Mouse (Mus musculus) hindbrain, postnatal 0 days (tissue): ENCODE results near the gene B3gnt7. TPM values are rescaled to one million over a fixed set of nuclear protein-coding genes. Genes with fewer than 3 reads are reported as not detected.

Experiments used
- ATAC-seq: fragments of 200-750 bp; cut with Nextera tagmentation; 2 replicates; pipeline ENCODE4 v1.8.0; 2017; ENCODE audit warnings: mild to moderate bottlenecking, moderate TSS enrichment, moderate library complexity
- DNase-seq: peaks from one replicate; pipeline ENCODE4 v3.0.0-alpha.2; 2015; ENCODE audit warnings: low spot score
- H3K27ac ChIP-seq: fragments of 300-500 bp; sonication (generic); 2 replicates; pipeline ENCODE4 v1.5.1; 2014; ENCODE audit warnings: mild to moderate bottlenecking
- H3K27me3 ChIP-seq: fragments of 300-500 bp; sonication (generic); 2 replicates; pipeline ENCODE4 v1.6.1; 2014; ENCODE audit warnings: low read length, mixed read lengths; ENCODE audit not compliant: insufficient read depth
- H3K36me3 ChIP-seq: fragments of 300-500 bp; sonication (generic); 2 replicates; pipeline ENCODE4 v1.6.1; 2014; ENCODE audit warnings: low read length, mixed read lengths; ENCODE audit not compliant: insufficient read depth
- H3K4me1 ChIP-seq: fragments of 300-500 bp; sonication (generic); 2 replicates; pipeline ENCODE4 v1.6.1; 2014; ENCODE audit warnings: antibody characterized with exemption, low read length, mixed read lengths; ENCODE audit not compliant: insufficient read depth
- H3K4me2 ChIP-seq: fragments of 300-500 bp; sonication (generic); 2 replicates; pipeline ENCODE4 v1.6.1; 2014; ENCODE audit warnings: low read depth, mild to moderate bottlenecking, low read length, moderate library complexity, mixed read lengths
- H3K4me3 ChIP-seq: fragments of 300-500 bp; sonication (generic); 2 replicates; pipeline ENCODE4 v1.5.1; 2014; ENCODE audit warnings: low read length
- H3K9ac ChIP-seq: fragments of 300-500 bp; sonication (generic); replicated peaks from 2 replicates; pipeline ENCODE4 v1.6.1; 2014; ENCODE audit warnings: mild to moderate bottlenecking, low read length, moderate library complexity, mixed read lengths
- H3K9me3 ChIP-seq: fragments of 300-500 bp; sonication (generic); 2 replicates; pipeline ENCODE4 v1.6.1; 2016; ENCODE audit warnings: low read length, mixed read lengths
- CTCF ChIP-seq: IDR thresholded peaks from 2 replicates; pipeline ENCODE4 v1.5.1; 2016; ENCODE audit warnings: antibody characterized with exemption, control low read depth, low read depth
- WGBS: fragments of 180-500 bp; shearing (Covaris S2); extraction: QIAGEN DNeasy Blood & Tissue Kit; methylation state at CpG from one replicate; pipeline ENCODE4 v1.1.7; 2014; 5-methylcytosine and 5-hydroxymethylcytosine counted together
- polyA plus RNA-seq: library from polyadenylated mRNA; unstranded; fragments of >200 nt; fragmentation: Nextera tagmentation; extraction: Ambion mirVana; gene quantifications from 2 replicates; pipeline ENCODE4 v1.2.1, GENCODE M21; 2015
- total RNA-seq: library from RNA; depleted of rRNA; stranded (reverse); fragments of >200 nt; gene quantifications from 2 replicates; pipeline ENCODE4 v1.2.3, GENCODE M21; 2014

The B3gnt7 gene
- total and polyA plus RNA-seq, 2 experiments from 2014 or later = 9.2 to 12.6 TPM

- ATAC-seq (no peak), DNase-seq (no peak)
- no peak overlapping the region for H3K4me3 ChIP-seq
- H3K9ac ChIP-seq = no peak overlapping the region
- H3K4me2 ChIP-seq = no peak overlapping the region
- H3K9me3 ChIP-seq = no peaks in the 10 kb centered on the region
- no peaks in the 10 kb centered on the region for H3K4me1 ChIP-seq
- 41% methylated on average over 4 of the region's 4 CpGs for WGBS
- no peaks in the 10 kb centered on the region for H3K36me3 ChIP-seq
- H3K27me3 ChIP-seq = no peaks in the 10 kb centered on the region
- no peak for TF ChIP-seq CTCF
- H3K27ac ChIP-seq = no peak overlapping the region
Observed at GRCm38 (mm10) chr1:86307871-86308641, 5.4 kb downstream of the B3gnt7 start.

- Histone ChIP-seq H3K27ac (no peak overlapping the region), H3K4me3 (no peak overlapping the region), H3K27me3 (no peaks in the 10 kb centered on the region), H3K9ac (no peak overlapping the region), H3K4me2 (no peak overlapping the region), H3K36me3 (no peaks in the 10 kb centered on the region), H3K4me1 (no peaks in the 10 kb centered on the region), H3K9me3 (no peaks in the 10 kb centered on the region)
- ATAC-seq (no peak), DNase-seq (no peak)
- 95% methylated on average over 7 of the region's 7 CpGs for WGBS
- TF ChIP-seq CTCF = no peak
Observed at GRCm38 (mm10) chr1:86309270-86309833, 6.7 kb downstream of the B3gnt7 start.

- Histone ChIP-seq H3K27ac (no peak overlapping the region), H3K4me3 (no peak overlapping the region), H3K4me1 (no peaks in the 10 kb centered on the region), H3K9me3 (no peaks in the 10 kb centered on the region), H3K4me2 (no peak overlapping the region), H3K36me3 (no peaks in the 10 kb centered on the region), H3K9ac (no peak overlapping the region), H3K27me3 (no peaks in the 10 kb centered on the region)
- ATAC-seq = 0 out of 2 replicates have a peak, but pooled peaks have one; percentile 35
- no peak for TF ChIP-seq CTCF
- DNase-seq = no peak
- WGBS = 22% methylated on average over 15 of the region's 15 CpGs
Observed at GRCm38 (mm10) chr1:86310536-86311310, 8.1 kb downstream of the B3gnt7 start.

- Histone ChIP-seq H3K36me3 (no peaks in the 10 kb centered on the region), H3K27ac (no peak overlapping the region), H3K9ac (no peak overlapping the region), H3K4me2 (no peak overlapping the region), H3K27me3 (no peaks in the 10 kb centered on the region), H3K4me3 (no peak overlapping the region), H3K9me3 (no peaks in the 10 kb centered on the region), H3K4me1 (no peaks in the 10 kb centered on the region)
- TF ChIP-seq CTCF = no peak
- DNase-seq = no peak
- 36% methylated on average over 10 of the region's 10 CpGs for WGBS
- ATAC-seq = no peak
Observed at GRCm38 (mm10) chr1:86311467-86312005, 8.9 kb downstream of the B3gnt7 start.

- Histone ChIP-seq H3K4me3 (no peak overlapping the region), H3K36me3 (no peaks in the 10 kb centered on the region), H3K27ac (no peak overlapping the region), H3K9ac (no peak overlapping the region), H3K9me3 (no peaks in the 10 kb centered on the region), H3K27me3 (no peaks in the 10 kb centered on the region), H3K4me1 (no peaks in the 10 kb centered on the region), H3K4me2 (no peak overlapping the region)
- ATAC-seq = no peak
- no peak for TF ChIP-seq CTCF
- DNase-seq = no peak
- WGBS = 87% methylated on average over 3 of the region's 3 CpGs
Observed at GRCm38 (mm10) chr1:86312269-86312668, 9.6 kb downstream of the B3gnt7 start.

GRCm38 (mm10) chr1:86313096-86313771 is 10.6 kb downstream of the B3gnt7 start:
- Histone ChIP-seq H3K9ac (no peak overlapping the region), H3K4me3 (no peak overlapping the region), H3K27me3 (no peaks in the 10 kb centered on the region), H3K36me3 (no peaks in the 10 kb centered on the region), H3K9me3 (no peaks in the 10 kb centered on the region), H3K27ac (no peak overlapping the region), H3K4me2 (no peak overlapping the region), H3K4me1 (no peaks in the 10 kb centered on the region)
- WGBS = 43% methylated on average over 16 of the region's 16 CpGs
- no peak for ATAC-seq
- DNase-seq = no peak
- no peak for TF ChIP-seq CTCF
